Mouse (Mus musculus) cerebellum, postnatal 36 days (tissue): ENCODE results near the gene Card10.

Experiments
- DNase-seq, 2 experiments: peaks; one replicate each; pipeline ENCODE4 v3.0.0; 2021 to 2022; ENCODE audit warnings: mixed read lengths in 2 of 2

The Card10 gene

DNA sequence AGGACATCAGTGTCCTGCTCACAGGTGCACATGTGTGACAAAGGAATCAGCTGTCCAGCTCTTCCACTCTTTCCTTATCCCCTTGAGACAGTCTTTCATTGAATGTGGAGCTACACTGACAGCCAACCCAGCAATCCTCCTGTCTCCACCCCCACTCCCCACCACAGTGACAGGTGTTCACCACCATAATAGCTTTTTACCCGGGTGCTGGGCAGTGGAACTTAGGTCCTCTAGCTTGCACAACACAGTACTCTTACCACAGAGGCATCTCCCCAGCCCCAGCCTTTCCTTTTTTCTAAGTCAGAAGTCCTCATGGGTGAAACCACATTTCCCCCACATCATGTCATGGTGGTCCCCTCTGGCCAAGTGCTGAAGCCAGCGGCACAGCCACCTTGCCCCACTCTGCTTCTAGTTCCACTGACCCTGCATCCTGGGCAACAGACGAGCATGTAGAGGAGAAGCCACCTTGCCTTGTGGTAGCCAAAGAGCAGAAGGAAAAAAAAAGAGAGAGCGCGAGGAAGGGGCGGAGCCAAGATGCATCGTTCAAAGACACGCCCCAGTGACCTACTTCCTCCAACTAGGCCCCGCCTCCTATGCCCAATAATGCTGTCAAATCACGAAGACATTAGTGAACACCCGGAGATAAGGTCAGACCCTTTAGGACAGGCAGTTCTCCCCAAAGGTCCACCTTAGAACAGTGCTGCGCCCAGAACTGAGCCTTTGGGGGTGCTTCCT, 72.4 kb downstream of the Card10 start:
- DNase-seq: no peak

DNA sequence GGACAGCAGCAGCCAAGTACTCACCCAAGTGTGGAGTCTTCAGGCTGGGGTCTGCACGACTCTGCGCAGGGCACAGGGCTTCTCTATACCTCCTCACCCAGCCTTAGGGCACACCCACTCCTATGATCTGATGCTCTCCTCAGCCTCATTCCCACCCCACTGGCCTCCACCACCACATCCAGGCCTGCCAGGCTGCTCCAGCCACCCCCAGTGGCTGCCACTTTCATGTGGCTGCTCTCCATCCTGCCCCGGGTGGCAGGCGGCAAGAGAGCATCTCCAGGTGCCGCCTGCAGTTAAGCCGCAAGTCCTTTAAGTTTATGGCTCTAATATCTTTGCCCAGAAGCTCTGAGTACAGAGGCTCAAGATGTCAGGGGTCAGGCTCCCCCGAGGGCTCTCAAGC, 76.1 kb downstream of the Card10 start:
- DNase-seq: no peak
